Mouse (Mus musculus) mammary gland, adult 2 months (tissue): ENCODE data around the gene Nfe2l2. TPM values are rescaled to one million over a fixed set of nuclear protein-coding genes. Genes with fewer than 3 reads are reported as not detected.

Experiments
- polyA plus RNA-seq: library from polyadenylated mRNA; depleted of rRNA; stranded (reverse); fragments of >200 nt; gene quantifications from 2 replicates; pipeline ENCODE4 v1.2.3, GENCODE M21; 2012; ENCODE audit warnings: low replicate concordance; rRNA removed

The Nfe2l2 gene
- 40.8 and 67.0 TPM in 2 replicates for polyA plus RNA-seq

DNA sequence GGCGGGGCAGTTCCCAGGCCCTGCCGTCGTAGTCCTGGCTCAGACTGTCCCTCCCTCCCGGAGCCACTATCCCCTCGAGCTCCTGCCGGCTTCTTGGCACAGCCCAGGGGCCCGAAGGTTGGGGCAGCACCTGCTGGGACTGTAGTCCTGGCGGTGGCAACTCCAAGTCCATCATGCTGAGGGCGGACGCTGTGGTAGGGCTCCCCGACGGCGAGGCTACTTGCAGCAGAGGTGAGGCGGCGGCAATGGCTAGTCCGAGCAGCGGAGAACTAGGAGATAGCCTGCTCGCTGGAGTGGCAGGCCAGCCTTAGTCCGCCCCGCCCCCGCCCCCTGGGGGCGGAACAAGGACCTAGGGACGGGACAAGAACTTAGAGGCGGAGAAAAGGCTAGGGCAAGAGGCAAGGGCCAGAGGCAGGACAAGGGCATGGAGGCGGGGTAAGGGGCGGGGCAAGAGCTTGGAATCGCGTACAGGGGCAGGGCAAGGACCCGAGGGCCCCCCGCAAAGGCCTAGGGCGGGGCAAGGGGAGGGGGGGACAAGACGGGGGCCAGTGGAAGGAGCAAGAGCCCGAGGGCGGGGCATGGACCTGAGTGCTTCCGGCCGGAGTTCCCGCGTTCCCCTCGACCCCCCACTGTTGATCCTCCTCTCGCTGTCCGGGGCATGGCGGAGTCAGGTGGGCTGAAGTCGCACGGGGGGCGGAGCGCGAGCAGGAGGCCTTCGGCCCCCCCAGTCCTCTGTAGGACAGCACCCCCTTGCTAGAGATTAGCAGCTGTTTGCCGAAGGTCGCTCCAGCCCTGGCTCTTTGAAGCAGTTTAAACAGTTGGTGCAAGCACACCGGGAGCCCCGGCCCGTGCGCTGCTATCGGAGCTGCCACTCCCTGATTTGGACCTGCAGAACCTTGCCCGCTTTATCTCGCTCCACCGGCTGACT, at the start of gene Nfe2l2:
Nfe2l2 (minus strand) TSS at position 408 of the 928 bp plus-strand sequence.

DNA sequence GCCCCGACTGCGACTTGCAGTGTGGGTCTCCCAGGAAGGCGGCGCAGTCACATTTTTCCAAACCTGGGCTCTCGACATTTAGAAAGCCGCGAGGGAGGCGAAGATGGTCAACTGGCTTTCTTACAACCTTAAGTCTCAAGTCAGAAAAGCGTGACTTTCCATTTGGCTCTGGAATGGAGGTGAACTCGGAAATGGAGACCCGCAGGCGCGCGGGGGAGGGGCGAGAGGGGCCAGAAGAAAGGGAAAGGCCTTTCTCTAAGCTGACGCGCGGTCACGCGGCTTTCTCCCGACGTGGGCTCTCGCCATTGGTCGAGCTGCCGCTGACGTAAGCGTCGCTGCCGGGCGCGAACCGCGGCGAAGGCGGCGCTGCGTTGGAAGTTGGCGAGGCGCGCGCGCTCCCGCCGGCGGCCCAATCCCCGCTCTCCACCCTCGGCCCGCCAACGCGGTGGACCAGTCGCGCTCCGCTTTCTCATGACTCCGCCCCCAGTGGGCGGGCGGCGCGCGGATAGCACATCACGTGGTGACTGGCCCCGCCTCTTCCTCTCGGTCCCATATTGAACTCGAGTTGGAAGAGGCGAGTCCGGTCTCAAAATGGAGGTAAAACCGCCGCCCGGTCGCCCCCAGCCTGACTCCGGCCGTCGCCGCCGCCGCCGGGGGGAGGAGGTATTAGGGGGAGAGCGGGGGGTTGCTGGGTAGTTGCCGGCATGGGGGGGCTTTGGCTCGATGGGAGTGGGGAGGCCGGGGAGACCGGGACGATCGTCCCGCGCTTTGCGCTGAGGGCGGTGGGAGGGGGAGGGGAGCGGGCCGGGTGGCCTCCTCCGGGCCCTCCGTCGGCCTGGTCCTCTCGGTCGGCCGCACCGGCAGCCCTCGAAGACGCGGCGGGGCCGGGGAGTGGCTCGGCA, 45.5 kb downstream of the Nfe2l2 start, which contains the start of gene Hnrnpa3:
Hnrnpa3 (plus strand) TSS at position 535 of the 902 bp plus-strand sequence.

Other genes with a start within 250 kb of the Nfe2l2 start
- 8.6 and 18.7 TPM in 2 replicates for gene Hnrnpa3, start 45.4 kb downstream of the Nfe2l2 start, polyA plus RNA-seq
- gene Agps, start 127.5 kb upstream of the Nfe2l2 start, polyA plus RNA-seq: 21.6 and 36.8 TPM in 2 replicates
- 12.7 and 14.1 TPM in 2 replicates for gene Ttc30b, start 233.9 kb upstream of the Nfe2l2 start, polyA plus RNA-seq